Mouse (Mus musculus): ENCODE measurements at regions not wholly inside any gene's neighbourhood (a gene's known extent, or its start where the extent isn't known, plus 50 kb on each side); places are given as distances from the start of the nearest gene placed in this dataset.

GRCm38 (mm10) chr5:118436474-118437306 lies 123.8 kb upstream of the Med13l start:
- Histone ChIP-seq H3K4me1 (replicated peaks) (peaks cover 13% of the 10 kb centered on the region), H3K27ac (replicated peaks) (no peak overlapping the region), H3K4me3 (no peak overlapping the region), H3K9me3 (no peaks in the 10 kb centered on the region), H3K4me2 (peak overlapping the region; percentile 17; the same call in 1 of the 2 replicates), H3K36me3 (no peaks in the 10 kb centered on the region), H3K9ac (no peak overlapping the region), H3K27me3 (peaks cover 21% of the 10 kb centered on the region)
- 8% methylated on average over 22 of the region's 22 CpGs for WGBS
- ATAC-seq (ENCODE audit: low FRiP score, low read depth), result no peak

GRCm38 (mm10) chr5:118437307-118437610 lies 123.2 kb upstream of the Med13l start:
- no peak overlapping the region for H3K9ac ChIP-seq
- H3K4me1 ChIP-seq (replicated peaks), result peaks cover 13% of the 10 kb centered on the region
- H3K4me3 ChIP-seq, result no peak overlapping the region
- H3K4me2 ChIP-seq, result 0 out of 2 replicates have a peak overlapping the region, but pooled peaks have one; percentile 17
- 19% methylated on average over 7 of the region's 7 CpGs for WGBS
- ATAC-seq (ENCODE audit: low FRiP score, low read depth), result no peak
- H3K27ac ChIP-seq (replicated peaks), result no peak overlapping the region
- H3K9me3 ChIP-seq, result no peaks in the 10 kb centered on the region
- H3K27me3 ChIP-seq, result peaks cover 21% of the 10 kb centered on the region
- H3K36me3 ChIP-seq, result no peaks in the 10 kb centered on the region

- 32% methylated on average over 6 of the region's 6 CpGs for WGBS
- H3K27me3 ChIP-seq, result peaks cover 21% of the 10 kb centered on the region
- H3K4me3 ChIP-seq, result no peak overlapping the region
- no peak overlapping the region for H3K9ac ChIP-seq
- no peak overlapping the region for H3K4me2 ChIP-seq
- H3K27ac ChIP-seq (replicated peaks), result no peak overlapping the region
- ATAC-seq (ENCODE audit: low FRiP score, low read depth), result no peak
- peaks cover 13% of the 10 kb centered on the region for H3K4me1 ChIP-seq (replicated peaks)
- H3K36me3 ChIP-seq, result no peaks in the 10 kb centered on the region
- H3K9me3 ChIP-seq, result no peaks in the 10 kb centered on the region
These were observed 122.5 kb upstream of the Med13l start for GRCm38 (mm10) chr5:118438016-118438415.

GRCm38 (mm10) chr5:118444538-118445251 lies 115.8 kb upstream of the Med13l start:
- Histone ChIP-seq H3K4me2 (no peak overlapping the region), H3K4me3 (no peak overlapping the region), H3K9ac (no peak overlapping the region), H3K4me1 (replicated peaks) (0 out of 2 replicates have a peak, but pooled peaks cover 5% of the 10 kb centered on the region), H3K36me3 (no peaks in the 10 kb centered on the region), H3K27ac (replicated peaks) (no peak overlapping the region), H3K9me3 (no peaks in the 10 kb centered on the region), H3K27me3 (peaks cover 5% of the 10 kb centered on the region; the same call in 1 of the 2 replicates)
- ATAC-seq (ENCODE audit: low FRiP score, low read depth), result no peak
- 10% methylated on average over 8 of the region's 8 CpGs for WGBS

GRCm38 (mm10) chr5:118445252-118445987 lies 115.1 kb upstream of the Med13l start:
- no peak overlapping the region for H3K4me3 ChIP-seq
- no peak for ATAC-seq (ENCODE audit: low FRiP score, low read depth)
- no peak overlapping the region for H3K27ac ChIP-seq (replicated peaks)
- H3K36me3 ChIP-seq, result no peaks in the 10 kb centered on the region
- no peak overlapping the region for H3K4me2 ChIP-seq
- no peaks in the 10 kb centered on the region for H3K9me3 ChIP-seq
- peaks cover 5% of the 10 kb centered on the region; the same call in 1 of the 2 replicates for H3K27me3 ChIP-seq
- H3K4me1 ChIP-seq (replicated peaks), result 0 out of 2 replicates have a peak, but pooled peaks cover 5% of the 10 kb centered on the region
- H3K9ac ChIP-seq, result no peak overlapping the region
- WGBS, result 19% methylated on average over 10 of the region's 10 CpGs

GRCm38 (mm10) chr5:118445988-118446280 lies 114.5 kb upstream of the Med13l start:
- 0 out of 2 replicates have a peak, but pooled peaks cover 5% of the 10 kb centered on the region for H3K4me1 ChIP-seq (replicated peaks)
- WGBS, result 72% methylated on average over 1 of the region's 1 CpGs
- ATAC-seq (ENCODE audit: low FRiP score, low read depth), result no peak
- H3K36me3 ChIP-seq, result no peaks in the 10 kb centered on the region
- H3K9ac ChIP-seq, result no peak overlapping the region
- no peak overlapping the region for H3K4me2 ChIP-seq
- H3K27me3 ChIP-seq, result peaks cover 5% of the 10 kb centered on the region; the same call in 1 of the 2 replicates
- no peaks in the 10 kb centered on the region for H3K9me3 ChIP-seq
- no peak overlapping the region for H3K4me3 ChIP-seq
- H3K27ac ChIP-seq (replicated peaks), result no peak overlapping the region

GRCm38 (mm10) chr5:118446878-118447277 lies 113.6 kb upstream of the Med13l start:
- no peak overlapping the region for H3K4me3 ChIP-seq
- ATAC-seq (ENCODE audit: low FRiP score, low read depth), result no peak
- no peaks in the 10 kb centered on the region for H3K9me3 ChIP-seq
- no peaks in the 10 kb centered on the region for H3K36me3 ChIP-seq
- WGBS, result 74% methylated on average over 6 of the region's 6 CpGs
- no peak overlapping the region for H3K9ac ChIP-seq
- 0 out of 2 replicates have a peak, but pooled peaks cover 5% of the 10 kb centered on the region for H3K4me1 ChIP-seq (replicated peaks)
- no peak overlapping the region for H3K27ac ChIP-seq (replicated peaks)
- H3K4me2 ChIP-seq, result no peak overlapping the region
- H3K27me3 ChIP-seq, result peaks cover 5% of the 10 kb centered on the region; the same call in 1 of the 2 replicates

- no peak overlapping the region for H3K4me3 ChIP-seq
- H3K27me3 ChIP-seq, result peaks cover 5% of the 10 kb centered on the region; the same call in 1 of the 2 replicates
- H3K9me3 ChIP-seq, result no peaks in the 10 kb centered on the region
- WGBS, result 69% methylated on average over 5 of the region's 5 CpGs
- H3K27ac ChIP-seq (replicated peaks), result no peak overlapping the region
- H3K36me3 ChIP-seq, result no peaks in the 10 kb centered on the region
- H3K4me1 ChIP-seq (replicated peaks), result 0 out of 2 replicates have a peak, but pooled peaks cover 5% of the 10 kb centered on the region
- ATAC-seq (ENCODE audit: low FRiP score, low read depth), result no peak
- H3K4me2 ChIP-seq, result no peak overlapping the region
- no peak overlapping the region for H3K9ac ChIP-seq
These were observed 113.1 kb upstream of the Med13l start for GRCm38 (mm10) chr5:118447366-118447765.

- Histone ChIP-seq H3K27ac (replicated peaks) (no peak overlapping the region), H3K27me3 (peaks cover 5% of the 10 kb centered on the region; the same call in 1 of the 2 replicates), H3K4me3 (no peak overlapping the region), H3K4me1 (replicated peaks) (0 out of 2 replicates have a peak, but pooled peaks cover 5% of the 10 kb centered on the region), H3K4me2 (no peak overlapping the region), H3K9ac (no peak overlapping the region), H3K9me3 (no peaks in the 10 kb centered on the region), H3K36me3 (no peaks in the 10 kb centered on the region)
- WGBS, result 72% methylated on average over 4 of the region's 4 CpGs
- no peak for ATAC-seq (ENCODE audit: low FRiP score, low read depth)
These were observed 111.5 kb upstream of the Med13l start for GRCm38 (mm10) chr5:118448884-118449515.

- Histone ChIP-seq H3K4me2 (no peak overlapping the region), H3K9ac (no peak overlapping the region), H3K27me3 (no peaks in the 10 kb centered on the region), H3K9me3 (no peaks in the 10 kb centered on the region), H3K4me1 (replicated peaks) (0 out of 2 replicates have a peak, but pooled peaks cover 3% of the 10 kb centered on the region), H3K4me3 (no peak overlapping the region), H3K27ac (replicated peaks) (no peak overlapping the region), H3K36me3 (no peaks in the 10 kb centered on the region)
- WGBS, result 83% methylated on average over 4 of the region's 4 CpGs
- no peak for ATAC-seq (ENCODE audit: low FRiP score, low read depth)
These were observed 110.6 kb upstream of the Med13l start for GRCm38 (mm10) chr5:118449893-118450292.

- no peak overlapping the region for H3K9ac ChIP-seq
- H3K4me2 ChIP-seq, result no peak overlapping the region
- no peak overlapping the region for H3K4me3 ChIP-seq
- no peaks in the 10 kb centered on the region for H3K36me3 ChIP-seq
- no peaks in the 10 kb centered on the region for H3K9me3 ChIP-seq
- no peaks in the 10 kb centered on the region for H3K4me1 ChIP-seq (replicated peaks)
- H3K27ac ChIP-seq (replicated peaks), result no peak overlapping the region
- ATAC-seq (ENCODE audit: low FRiP score, low read depth), result no peak
- WGBS, result 81% methylated on average over 2 of the region's 2 CpGs
- no peaks in the 10 kb centered on the region for H3K27me3 ChIP-seq
These were observed 108.4 kb upstream of the Med13l start for GRCm38 (mm10) chr5:118452052-118452451.
